Comparison of ENCODE assay signal across 11 mouse cellular contexts in the genomic region with DNA sequence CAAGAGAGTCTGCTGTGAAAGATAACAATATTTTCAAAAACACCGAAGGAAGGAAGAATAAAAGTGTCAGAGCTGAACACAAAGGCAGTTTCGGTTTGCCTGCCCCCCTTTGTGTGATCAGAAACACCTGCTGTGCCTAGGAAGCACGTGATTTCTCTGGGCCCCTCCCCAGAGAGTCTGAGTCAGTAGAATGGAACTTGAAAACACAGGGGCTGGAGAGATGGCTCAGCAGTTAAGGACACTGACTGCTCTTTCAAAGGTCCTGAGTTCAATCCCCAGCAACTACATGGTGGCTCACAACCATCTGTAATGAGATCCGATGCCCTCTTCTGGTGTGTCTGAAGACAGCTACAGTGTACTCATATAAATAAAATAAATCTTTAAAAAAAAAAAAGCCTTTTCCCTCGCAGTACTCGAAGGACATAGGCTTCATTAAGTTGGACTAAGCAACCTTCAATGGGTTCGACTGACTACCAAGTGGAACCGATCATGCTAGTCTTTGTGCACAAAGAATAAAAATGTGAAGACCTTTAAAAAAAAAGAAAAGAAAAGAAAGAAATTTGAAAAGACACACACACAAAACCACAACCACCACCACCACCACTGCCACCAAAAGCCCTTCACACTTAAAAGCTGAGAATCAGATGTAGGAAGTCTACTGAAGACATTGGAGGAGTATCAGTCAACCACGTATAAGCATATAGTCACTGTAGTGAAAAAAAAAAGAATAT.
DNase-seq lines count a peak whose midpoint lies in the region; ATAC-seq and TF ChIP-seq lines count a peak whose summit lies in the region.
"Had no signal": no experiment of that assay in that cellular context is flagged by ENCODE, and none has a peak within 500 bp of the region (broad histone marks: within the 10 kb centered on the region; RNA-seq: fewer than 3 reads in every experiment).

No protein-coding gene starts in this region.

- no peaks in the 10 kb centered on the region for H3K79me2 ChIP-seq in CH12.LX (replicated peaks; ENCODE audit: control insufficient read depth, extremely low read depth, insufficient read depth, poor library complexity, severe bottlenecking)

- no peak overlapping the region for H3K4me2 ChIP-seq in CH12.LX (ENCODE audit: insufficient read depth, low read depth, poor library complexity, severe bottlenecking)
- H3K4me2 ChIP-seq: embryonic facial prominence, embryonic 13.5 days; kidney, embryonic 15.5 days; liver, embryonic 15.5 days had no signal

- peak; percentile 28 for DNase-seq in kidney, postnatal 10 days
- DNase-seq in kidney, adult 9 months = no peak
- DNase-seq in CH12.LX (ENCODE audit: extremely low read depth) = peak; percentile 78
- DNase-seq in brain, embryonic 14.5 days (ENCODE audit: low read depth) = peak; percentile 41
- peak; percentile 52 to 76 for DNase-seq in thymus, adult 18-20 months
- DNase-seq in gastrocnemius, postnatal 36 days = no peak
- DNase-seq in cerebellum, adult 9-10 months = no peak

- TF ChIP-seq EP300 in CH12.LX (IDR thresholded peaks at IDR 0.05; ENCODE audit: low read length) = no peak

- intact Hi-C loops in gastrocnemius, postnatal 36 days (cut with DNase I) = no loop called here

- TF ChIP-seq POLR2A in CH12.LX (IDR thresholded peaks at IDR 0.05; ENCODE audit: low read depth, low read length) = no peak
- no peak for TF ChIP-seq POLR2A in brain, embryonic 14.5 days (IDR thresholded peaks at IDR 0.05; ENCODE audit: borderline replicate concordance, extremely low read depth, insufficient read depth, insufficient read length, poor library complexity, severe bottlenecking)

- no peak for TF ChIP-seq RAD21 in CH12.LX (IDR thresholded peaks at IDR 0.05; ENCODE audit: low read depth, low read length)

- H3K4me3 ChIP-seq in CH12.LX (replicated peaks in 1 of 3; ENCODE audit: low read depth in 2 of 3, low read length in 2 of 3, poor library complexity in 1 of 3) = no peak overlapping the region
- H3K4me3 ChIP-seq: embryonic facial prominence, embryonic 13.5 days; kidney, embryonic 15.5 days; liver, embryonic 15.5 days had no signal

- dilution Hi-C loops in CH12.LX (cut with MboI; ENCODE audit: extremely low pct_ligation_motif_present, extremely low pct_unique_long_range_greater_than_20kb, low sequenced_read_pairs) = no loop called here

- no peak overlapping the region for H3K9ac ChIP-seq in CH12.LX (ENCODE audit: insufficient read depth, low read depth)
- H3K9ac ChIP-seq: embryonic facial prominence, embryonic 13.5 days; kidney, embryonic 15.5 days; liver, embryonic 15.5 days had no signal

- H3K27ac ChIP-seq in CH12.LX (ENCODE audit: insufficient read depth, low read depth) = no peak overlapping the region
- H3K27ac ChIP-seq: embryonic facial prominence, embryonic 13.5 days; kidney, embryonic 15.5 days; liver, embryonic 15.5 days had no signal

- no peaks in the 10 kb centered on the region for H3K27me3 ChIP-seq in CH12.LX (replicated peaks)
- H3K27me3 ChIP-seq: embryonic facial prominence, embryonic 13.5 days; kidney, embryonic 15.5 days; liver, embryonic 15.5 days had no signal

- H3K36me3 ChIP-seq in CH12.LX (replicated peaks in 1 of 2; ENCODE audit: control insufficient read depth in 1 of 2, insufficient read depth in 1 of 2, low read length in 1 of 2) = no peaks in the 10 kb centered on the region
- H3K36me3 ChIP-seq: embryonic facial prominence, embryonic 13.5 days; kidney, embryonic 15.5 days; liver, embryonic 15.5 days had no signal

- in situ Hi-C loops in CH12.LX (cut with MboI; ENCODE audit: low pct_ligation_motif_present, low pct_unique_long_range_greater_than_20kb, low sequenced_read_pairs) = no loop called here

- no peak for TF ChIP-seq CTCF in CH12.LX (conservative IDR thresholded peaks at IDR 0.05 in 1 of 2, IDR thresholded peaks at IDR 0.05 in 1 of 2; ENCODE audit: low read depth in 2 of 2, low read length in 2 of 2)
- TF ChIP-seq CTCF in brain, embryonic 14.5 days (IDR thresholded peaks at IDR 0.05; ENCODE audit: borderline replicate concordance, extremely low read depth, insufficient read depth, insufficient read length) = no peak

- no peaks in the 10 kb centered on the region for H3K9me3 ChIP-seq in CH12.LX (replicated peaks; ENCODE audit: low read length)
- H3K9me3 ChIP-seq: kidney, embryonic 15.5 days; liver, embryonic 15.5 days had no signal

- no peak for ATAC-seq in megakaryocyte, adult 5-6 weeks (ENCODE audit: poor library complexity, severe bottlenecking)

- H3K4me1 ChIP-seq in CH12.LX (ENCODE audit: control insufficient read depth in 1 of 2, insufficient read depth in 2 of 2) = peaks cover 0 to 15% of the 10 kb centered on the region in 2 experiments; a peak in 2 of 4 replicates
- H3K4me1 ChIP-seq: embryonic facial prominence, embryonic 13.5 days; liver, embryonic 15.5 days had no signal

TF ChIP-seq in CH12.LX, 34 proteins besides CTCF, POLR2A, EP300 and RAD21:
- TF ChIP-seq BHLHE40 (IDR thresholded peaks at IDR 0.05; ENCODE audit: low read depth, low read length) = peak; percentile 88
- TF ChIP-seq ZMIZ1 (IDR thresholded peaks at IDR 0.05; ENCODE audit: low read depth, low read length) = no peak
- peak; percentile 95 for TF ChIP-seq TBP (conservative IDR thresholded peaks at IDR 0.05; ENCODE audit: low read depth, low read length)
- TF ChIP-seq CHD2 (IDR thresholded peaks at IDR 0.05; ENCODE audit: low read length) = no peak
- TF ChIP-seq MYC (IDR thresholded peaks at IDR 0.05; ENCODE audit: low read depth, low read length) = no peak
- no peak for TF ChIP-seq ZKSCAN1 (IDR thresholded peaks at IDR 0.05; ENCODE audit: borderline replicate concordance, low read depth, low read length)
- TF ChIP-seq MAX (IDR thresholded peaks at IDR 0.05; ENCODE audit: low read length) = peak; percentile 63
- no peak for TF ChIP-seq E2F4 (IDR thresholded peaks at IDR 0.05; ENCODE audit: insufficient replicate concordance, low read depth, low read length)
- no peak for TF ChIP-seq GABPA (IDR thresholded peaks at IDR 0.05; ENCODE audit: insufficient replicate concordance, low read depth, low read length)
- TF ChIP-seq JUN (IDR thresholded peaks at IDR 0.05; ENCODE audit: insufficient read depth, low read depth, low read length) = no peak
- no peak for TF ChIP-seq SIN3A (IDR thresholded peaks at IDR 0.05; ENCODE audit: low read length)
- TF ChIP-seq TCF12 (IDR thresholded peaks at IDR 0.05; ENCODE audit: low read depth, low read length) = no peak
- no peak for TF ChIP-seq ZC3H11A (IDR thresholded peaks at IDR 0.05; ENCODE audit: low read depth, low read length)
- no peak for TF ChIP-seq PAX5 (IDR thresholded peaks at IDR 0.05; ENCODE audit: low read length)
- TF ChIP-seq CHD1 (IDR thresholded peaks at IDR 0.05; ENCODE audit: low read depth, low read length) = no peak
- TF ChIP-seq IRF4 (IDR thresholded peaks at IDR 0.05; ENCODE audit: low read depth, low read length) = peak; percentile 40; the same call in 1 of the 2 replicates
- TF ChIP-seq NRF1 (IDR thresholded peaks at IDR 0.05; ENCODE audit: low read depth, low read length) = no peak
- peak; percentile 49 for TF ChIP-seq USF1 (IDR thresholded peaks at IDR 0.05; ENCODE audit: low read depth, low read length)
- TF ChIP-seq ZNF384 (IDR thresholded peaks at IDR 0.05; ENCODE audit: low read depth, low read length) = peak; percentile 23; the same call in 1 of the 2 replicates
- TF ChIP-seq NELFE (IDR thresholded peaks at IDR 0.05; ENCODE audit: low read depth, low read length) = no peak
- TF ChIP-seq USF2 (conservative IDR thresholded peaks at IDR 0.05; ENCODE audit: low read depth, low read length) = peak; percentile 27
- peak; percentile 46 for TF ChIP-seq ETS1 (conservative IDR thresholded peaks at IDR 0.05; ENCODE audit: low read depth, low read length)
- TF ChIP-seq RCOR1 (conservative IDR thresholded peaks at IDR 0.05; ENCODE audit: low read depth, low read length) = no peak
- TF ChIP-seq SMC3 (IDR thresholded peaks at IDR 0.05; ENCODE audit: low read depth, low read length) = no peak
- TF ChIP-seq MAFK (IDR thresholded peaks at IDR 0.05; ENCODE audit: insufficient replicate concordance, low read length) = 0 out of 2 replicates have a peak, but pooled peaks have one; percentile 18
- peak; percentile 58; the same call in 1 of the 2 replicates for TF ChIP-seq ELF1 (IDR thresholded peaks at IDR 0.05; ENCODE audit: low read depth, low read length)
- TF ChIP-seq HCFC1 (IDR thresholded peaks at IDR 0.05; ENCODE audit: low read depth, low read length) = no peak
- 0 out of 2 replicates have a peak, but pooled peaks have one; percentile 43 for TF ChIP-seq MAZ (IDR thresholded peaks at IDR 0.05; ENCODE audit: low read depth, low read length)
- TF ChIP-seq KAT2A (IDR thresholded peaks at IDR 0.05; ENCODE audit: insufficient replicate concordance, low read length) = no peak
- TF ChIP-seq MXI1 (IDR thresholded peaks at IDR 0.05; ENCODE audit: low read depth, low read length) = no peak
- TF ChIP-seq POLR2AphosphoS2 (IDR thresholded peaks at IDR 0.05; ENCODE audit: low read depth, low read length) = no peak
- no peak for TF ChIP-seq JUND (conservative IDR thresholded peaks at IDR 0.05; ENCODE audit: low read depth, low read length)
- TF ChIP-seq MEF2A (IDR thresholded peaks at IDR 0.05; ENCODE audit: borderline replicate concordance, low read depth, low read length) = no peak
- no peak for TF ChIP-seq UBTF (IDR thresholded peaks at IDR 0.05; ENCODE audit: low read depth, low read length)

Comparison
In these comparisons a context has a peak if more than half of its experiments do, and no peak if none do; other contexts are left out.
1. DNase-seq: peak in kidney, postnatal 10 days (single experiment), CH12.LX (single experiment), brain, embryonic 14.5 days (single experiment) and thymus, adult 18-20 months (2 of 2); none in kidney, adult 9 months (single experiment), gastrocnemius, postnatal 36 days (0 of 2) and cerebellum, adult 9-10 months (single experiment).